Mouse (Mus musculus) hindbrain, embryonic 10.5 days (tissue): ENCODE results near the gene Efcab11. TPM values are rescaled to one million over a fixed set of nuclear protein-coding genes. Genes with fewer than 3 reads are reported as not detected.
"Not testable (repeated sequence)": the region's sequence is repeated elsewhere in the genome, so short reads cannot be mapped to it uniquely, and the experiment has no call there.

Source experiments
- DNase-seq: peaks from one replicate; pipeline ENCODE4 v3.0.0-alpha.2; 2017; ENCODE audit warnings: low spot score
- H3K27ac ChIP-seq: fragments of 300-500 bp; sonication (generic); 2 replicates; pipeline ENCODE4 v1.5.1; 2016; ENCODE audit warnings: mild to moderate bottlenecking, moderate library complexity
- H3K27me3 ChIP-seq: fragments of 300-500 bp; sonication (generic); 2 replicates; pipeline ENCODE4 v1.6.1; 2016; ENCODE audit warnings: mild to moderate bottlenecking; ENCODE audit not compliant: poor library complexity, insufficient read depth, severe bottlenecking
- H3K36me3 ChIP-seq: fragments of 300-500 bp; sonication (generic); 2 replicates; pipeline ENCODE4 v1.6.1; 2016; ENCODE audit warnings: mild to moderate bottlenecking, moderate library complexity
- H3K4me1 ChIP-seq: fragments of 300-500 bp; sonication (generic); replicated peaks from 2 replicates; pipeline ENCODE4 v1.6.1; 2016; ENCODE audit warnings: mild to moderate bottlenecking
- H3K4me3 ChIP-seq: fragments of 300-500 bp; sonication (generic); 2 replicates; pipeline ENCODE4 v1.5.1; 2016; ENCODE audit warnings: mild to moderate bottlenecking, moderate library complexity
- H3K9me3 ChIP-seq: fragments of 300-500 bp; sonication (generic); 2 replicates; pipeline ENCODE4 v1.6.1; 2016; ENCODE audit warnings: mild to moderate bottlenecking, moderate library complexity
- WGBS: fragments of 180-500 bp; shearing (Covaris S2); methylation state at CpG from one replicate; pipeline ENCODE4 v1.1.7; 2016; 5-methylcytosine and 5-hydroxymethylcytosine counted together
- polyA plus RNA-seq: library from polyadenylated mRNA; unstranded; fragments of >200 nt; fragmentation: Nextera tagmentation; extraction: Ambion mirVana; gene quantifications from 2 replicates; pipeline ENCODE4 v1.2.1, GENCODE M21; 2016

Gene Efcab11
- polyA plus RNA-seq, 1 experiment from 2014 or later = 21.9 TPM

DNA sequence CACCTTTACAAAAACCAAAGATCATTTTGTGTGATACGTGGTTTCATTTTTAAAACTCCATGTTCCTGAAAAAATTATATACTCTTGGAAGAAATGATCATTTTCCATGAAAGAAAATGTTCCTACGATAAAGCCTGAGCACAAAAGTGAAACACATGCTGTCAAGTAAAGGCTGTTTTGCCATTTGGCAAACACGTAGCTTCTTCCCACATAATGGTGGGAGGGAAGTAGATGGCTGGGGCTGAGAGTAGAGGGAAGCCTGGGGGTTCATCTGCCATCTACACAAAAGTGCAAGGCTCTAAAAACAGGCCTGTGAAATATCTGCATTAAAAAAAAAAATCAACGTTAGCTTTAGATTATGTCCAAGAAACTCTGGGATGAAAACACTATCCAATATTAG, 61.6 kb downstream of the Efcab11 start:
- H3K36me3 ChIP-seq = peaks cover 6% of the 10 kb centered on the region
- H3K9me3 ChIP-seq = no peaks in the 10 kb centered on the region
- 90% methylated on average over 4 of the region's 4 CpGs for WGBS
- no peak for DNase-seq
- no peak overlapping the region for H3K4me3 ChIP-seq
- H3K27ac ChIP-seq = no peak overlapping the region
- H3K27me3 ChIP-seq = no peaks in the 10 kb centered on the region
- H3K4me1 ChIP-seq = no peaks in the 10 kb centered on the region

DNA sequence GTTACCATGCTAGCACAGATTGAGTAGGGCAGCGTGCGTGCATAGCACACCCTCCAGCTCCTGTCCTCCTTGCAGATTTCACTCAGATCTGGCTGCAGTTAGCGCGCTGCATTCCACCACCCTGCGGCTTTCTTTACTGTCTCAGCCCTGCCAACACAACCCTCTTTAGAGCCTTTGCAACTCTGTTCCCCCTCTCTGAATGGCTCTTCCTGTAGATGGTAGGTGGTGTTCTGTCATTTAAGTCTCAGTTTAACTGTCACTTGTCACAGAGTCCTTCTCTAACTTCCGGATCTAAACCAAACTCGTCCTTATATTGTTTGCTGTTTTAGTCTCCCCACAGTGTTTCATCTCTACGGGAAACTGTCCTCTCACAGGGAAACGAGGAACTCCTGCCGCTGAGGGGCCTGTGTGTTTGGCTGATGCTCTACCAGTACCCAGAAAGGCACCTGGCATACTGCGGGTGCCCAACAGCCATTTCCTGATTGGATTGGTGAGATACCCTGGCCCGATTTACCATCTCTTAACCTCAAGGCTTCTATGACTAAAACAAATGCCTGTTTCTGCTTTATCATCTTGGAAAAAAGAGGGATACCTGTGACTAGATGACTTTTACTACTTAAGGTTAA, 62.8 kb downstream of the Efcab11 start:
- Histone ChIP-seq H3K9me3 (no peaks in the 10 kb centered on the region), H3K27ac (no peak overlapping the region), H3K27me3 (no peaks in the 10 kb centered on the region), H3K4me3 (no peak overlapping the region), H3K4me1 (no peaks in the 10 kb centered on the region), H3K36me3 (peaks cover 6% of the 10 kb centered on the region)
- DNase-seq = no peak
- 74% methylated on average over 12 of the region's 12 CpGs for WGBS

DNA sequence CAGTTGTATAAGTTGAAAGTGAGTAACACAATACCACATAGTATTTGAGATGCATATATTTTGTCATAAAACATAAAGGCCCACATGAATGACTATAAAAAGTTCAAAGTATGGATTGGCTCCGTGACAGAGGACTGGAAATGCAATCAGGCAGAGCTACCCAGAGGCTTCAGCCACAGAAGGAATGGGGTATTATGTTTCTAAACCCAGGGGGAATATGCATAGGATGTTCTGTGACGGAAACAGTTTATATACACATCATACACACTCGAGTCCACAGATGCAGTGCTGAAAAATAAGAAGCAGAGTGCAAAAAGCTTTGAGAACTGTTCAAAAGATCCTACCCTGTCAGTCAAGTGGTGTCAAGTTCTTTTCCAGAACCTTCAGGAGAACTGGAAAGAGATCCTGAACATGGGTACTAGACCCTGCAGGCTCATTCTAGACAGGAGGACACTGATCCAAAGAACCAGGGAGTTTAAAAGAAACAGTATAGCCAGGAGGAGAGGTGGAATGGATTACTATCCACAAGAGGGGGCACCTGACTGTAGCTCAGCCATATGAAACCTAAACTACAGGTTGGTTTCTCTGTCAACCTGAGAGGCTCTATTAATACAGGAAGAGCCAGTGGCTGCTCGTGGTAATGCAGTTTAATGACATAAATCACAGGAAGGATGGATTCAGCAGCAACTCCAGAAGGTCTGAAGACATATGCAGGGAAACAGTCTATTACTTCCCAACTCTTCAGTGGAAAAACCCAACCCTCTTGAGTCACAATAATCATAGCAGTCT, 64.9 kb downstream of the Efcab11 start:
- no peak overlapping the region for H3K27ac ChIP-seq
- H3K4me3 ChIP-seq = no peak overlapping the region
- H3K27me3 ChIP-seq = no peaks in the 10 kb centered on the region
- no peak for DNase-seq
- no peaks in the 10 kb centered on the region for H3K9me3 ChIP-seq
- no peaks in the 10 kb centered on the region for H3K4me1 ChIP-seq
- WGBS = 76% methylated on average over 4 of the region's 4 CpGs
- H3K36me3 ChIP-seq = no peaks in the 10 kb centered on the region

DNA sequence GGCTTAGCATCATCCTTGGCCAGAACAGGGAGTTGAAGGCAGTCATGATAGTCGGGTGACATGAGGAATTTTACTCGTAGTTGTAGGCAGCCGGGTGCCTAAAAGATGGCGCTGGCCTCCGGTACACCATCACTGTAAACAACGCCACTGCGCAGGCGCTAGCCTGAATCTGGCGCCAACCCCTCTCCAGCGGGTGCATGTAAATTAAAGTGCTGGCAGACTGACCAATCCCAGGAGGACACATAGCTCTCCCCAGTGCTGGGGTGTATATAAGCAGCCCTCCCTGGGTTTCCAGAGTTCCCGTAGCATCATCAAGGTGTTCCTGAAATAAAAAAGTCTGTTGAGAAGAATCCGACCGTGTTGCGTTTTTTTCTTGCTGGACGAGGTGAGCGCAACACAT, 66.2 kb downstream of the Efcab11 start:
- not testable (repeated sequence) for H3K27ac ChIP-seq, H3K36me3 ChIP-seq, H3K9me3 ChIP-seq, DNase-seq, H3K27me3 ChIP-seq, H3K4me1 ChIP-seq, H3K4me3 ChIP-seq
- WGBS = 96% methylated on average over 16 of the region's 16 CpGs

DNA sequence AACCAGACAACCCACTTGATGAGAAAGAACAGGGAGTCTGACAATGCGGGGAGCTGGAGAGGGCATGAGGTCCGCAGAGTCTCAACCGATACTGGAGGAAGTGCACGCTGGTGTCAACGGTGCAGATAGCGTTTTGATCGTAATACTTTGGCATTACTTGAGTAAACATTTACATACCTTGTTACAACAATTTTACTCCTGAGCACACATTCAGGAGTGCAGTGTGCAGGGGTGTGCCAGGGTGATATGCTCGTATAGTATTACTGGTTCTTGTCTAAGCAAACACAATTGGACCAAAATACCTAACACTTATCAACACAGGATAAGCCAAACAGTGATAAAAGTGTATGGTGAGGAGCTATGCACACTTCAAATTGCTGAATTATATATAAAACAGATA, 69.0 kb downstream of the Efcab11 start:
- WGBS = 93% methylated on average over 8 of the region's 8 CpGs

DNA sequence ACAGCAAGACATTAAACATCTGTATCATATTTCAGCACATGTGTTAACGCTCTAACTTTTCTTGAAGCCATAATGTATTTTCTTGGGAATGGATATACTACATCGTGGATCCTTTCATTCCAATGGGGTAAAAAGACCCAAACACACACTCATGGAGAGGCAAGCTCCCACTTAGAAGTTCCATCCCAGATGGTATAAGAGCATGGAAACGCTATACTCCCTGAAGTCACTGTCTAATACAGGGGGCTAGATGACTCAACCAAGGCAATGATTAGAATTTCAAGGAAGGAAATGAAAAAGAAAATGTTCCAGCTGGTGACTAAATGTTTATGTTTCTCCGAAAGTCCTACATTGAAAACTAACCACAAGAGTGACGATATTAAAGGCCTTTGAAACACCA, 76.3 kb downstream of the Efcab11 start:
- H3K9me3 ChIP-seq = no peaks in the 10 kb centered on the region
- no peak overlapping the region for H3K4me3 ChIP-seq
- no peaks in the 10 kb centered on the region for H3K4me1 ChIP-seq
- no peaks in the 10 kb centered on the region for H3K27me3 ChIP-seq
- no peak overlapping the region for H3K27ac ChIP-seq
- 93% methylated on average over 5 of the region's 5 CpGs for WGBS
- DNase-seq = no peak
- H3K36me3 ChIP-seq = no peaks in the 10 kb centered on the region

More for the DNA sequence above, 69.0 kb downstream of the Efcab11 start:
- Histone ChIP-seq H3K27ac (no peak overlapping the region), H3K4me1 (no peaks in the 10 kb centered on the region), H3K36me3 (peaks cover 8% of the 10 kb centered on the region; the same call in 1 of the 2 replicates), H3K4me3 (no peak overlapping the region), H3K9me3 (no peaks in the 10 kb centered on the region), H3K27me3 (no peaks in the 10 kb centered on the region)
- DNase-seq = no peak

- not testable (repeated sequence) for H3K36me3 ChIP-seq, H3K4me1 ChIP-seq, H3K27ac ChIP-seq, DNase-seq, H3K9me3 ChIP-seq, H3K4me3 ChIP-seq, H3K27me3 ChIP-seq
- WGBS = 89% methylated on average over 7 of the region's 7 CpGs
Measured at GRCm38 (mm10) chr12:99806741-99807140, 77.5 kb downstream of the Efcab11 start.

- Histone ChIP-seq H3K4me1 (peaks cover 13% of the 10 kb centered on the region; the same call in 1 of the 2 replicates), H3K27me3 (no peaks in the 10 kb centered on the region), H3K36me3 (no peaks in the 10 kb centered on the region), H3K4me3 (no peak overlapping the region), H3K9me3 (0 out of 2 replicates have a peak, but pooled peaks cover 4% of the 10 kb centered on the region), H3K27ac (no peak overlapping the region)
- DNase-seq = no peak
- 73% methylated on average over 2 of the region's 2 CpGs for WGBS
Measured at GRCm38 (mm10) chr12:99795921-99796320, 88.3 kb downstream of the Efcab11 start.

GRCm38 (mm10) chr12:99794792-99795620, 89.2 kb downstream of the Efcab11 start:
- Histone ChIP-seq H3K27ac (no peak overlapping the region), H3K9me3 (0 out of 2 replicates have a peak, but pooled peaks cover 4% of the 10 kb centered on the region), H3K27me3 (no peaks in the 10 kb centered on the region), H3K36me3 (no peaks in the 10 kb centered on the region), H3K4me3 (no peak overlapping the region), H3K4me1 (peaks cover 13% of the 10 kb centered on the region; the same call in 1 of the 2 replicates)
- 84% methylated on average over 7 of the region's 7 CpGs for WGBS
- DNase-seq = no peak

GRCm38 (mm10) chr12:99794158-99794515, 90.1 kb downstream of the Efcab11 start:
- Histone ChIP-seq H3K36me3 (no peaks in the 10 kb centered on the region), H3K27me3 (no peaks in the 10 kb centered on the region), H3K27ac (no peak overlapping the region), H3K9me3 (0 out of 2 replicates have a peak, but pooled peaks cover 2% of the 10 kb centered on the region), H3K4me3 (no peak overlapping the region), H3K4me1 (peaks cover 13% of the 10 kb centered on the region; the same call in 1 of the 2 replicates)
- DNase-seq = no peak
- WGBS = 86% methylated on average over 4 of the region's 4 CpGs

- peaks cover 13% of the 10 kb centered on the region; the same call in 1 of the 2 replicates for H3K4me1 ChIP-seq
- H3K27me3 ChIP-seq = no peaks in the 10 kb centered on the region
- no peaks in the 10 kb centered on the region for H3K9me3 ChIP-seq
- 68% methylated on average over 10 of the region's 10 CpGs for WGBS
- H3K27ac ChIP-seq = no peak overlapping the region
- no peak for DNase-seq
- no peak overlapping the region for H3K4me3 ChIP-seq
- H3K36me3 ChIP-seq = no peaks in the 10 kb centered on the region
Measured at GRCm38 (mm10) chr12:99793465-99794157, 90.6 kb downstream of the Efcab11 start.

DNA sequence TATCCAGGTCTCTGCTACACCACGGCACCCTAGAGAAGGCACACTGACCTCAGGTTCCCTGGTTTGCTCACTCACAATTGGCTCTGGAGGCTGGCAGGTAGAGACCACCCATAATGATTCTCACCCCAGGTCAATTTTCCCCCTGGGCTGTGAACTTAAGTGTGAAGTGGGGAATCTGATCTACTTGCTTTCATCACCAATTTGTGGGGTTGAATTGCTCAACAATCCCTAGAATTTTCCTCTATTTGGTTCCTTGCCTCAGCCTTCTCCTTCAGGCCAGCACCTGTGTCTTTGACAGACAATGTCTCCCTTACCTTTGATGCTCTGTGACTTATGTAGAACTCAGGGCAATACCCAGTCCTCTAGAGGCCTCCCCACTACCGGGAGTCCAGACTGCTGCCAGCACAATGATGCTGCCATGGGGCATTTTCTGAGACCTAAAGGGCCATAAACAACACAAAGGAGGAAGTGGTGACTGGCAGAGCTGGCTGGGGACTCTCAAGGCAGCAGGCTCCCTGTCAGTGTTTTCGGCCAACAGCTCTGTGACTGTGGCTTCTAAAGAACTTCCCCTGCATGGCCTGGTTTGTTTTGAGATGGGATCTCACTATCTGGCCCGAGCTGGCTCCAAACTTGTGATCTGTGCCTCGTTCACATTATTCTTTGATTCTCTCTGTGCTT, 94.8 kb downstream of the Efcab11 start:
- no peak overlapping the region for H3K27ac ChIP-seq
- H3K4me1 ChIP-seq = peaks cover 13% of the 10 kb centered on the region; the same call in 1 of the 2 replicates
- WGBS = 71% methylated on average over 5 of the region's 5 CpGs
- no peak overlapping the region for H3K4me3 ChIP-seq
- no peak for DNase-seq
- H3K36me3 ChIP-seq = no peaks in the 10 kb centered on the region
- H3K9me3 ChIP-seq = no peaks in the 10 kb centered on the region
- H3K27me3 ChIP-seq = no peaks in the 10 kb centered on the region
